In genomic region chr3:137780029-137780428, GRCm38 (mm10) we compare ENCODE assay signal across 11 mouse cellular contexts.
DNase-seq lines count a peak whose midpoint lies in the region; ATAC-seq and TF ChIP-seq lines count a peak whose summit lies in the region.
"Had no signal": no experiment of that assay in that cellular context is flagged by ENCODE, and none has a peak within 500 bp of the region (broad histone marks: within the 10 kb centered on the region; RNA-seq: fewer than 3 reads in every experiment).

No protein-coding gene starts in this region.

- no peaks in the 10 kb centered on the region for H3K27me3 ChIP-seq in hindbrain, postnatal 0 days (ENCODE audit: insufficient read depth, low read length)
- 0 out of 2 replicates have a peak, but pooled peaks cover 6% of the 10 kb centered on the region for H3K27me3 ChIP-seq in stomach, embryonic 15.5 days (replicated peaks)
- H3K27me3 ChIP-seq in liver, postnatal 0 days (ENCODE audit: insufficient read depth, low read length): peaks cover 13% of the 10 kb centered on the region; the same call in 1 of the 2 replicates

- no peak overlapping the region for H3K4me3 ChIP-seq in hindbrain, postnatal 0 days (ENCODE audit: low read length)
- H3K4me3 ChIP-seq in stomach, embryonic 15.5 days (replicated peaks): no peak overlapping the region
- H3K4me3 ChIP-seq in liver, postnatal 0 days (ENCODE audit: low read depth, low read length): no peak overlapping the region
- H3K4me3 ChIP-seq: liver, embryonic 15.5 days; myocyte had no signal

- H3K4me2 ChIP-seq in hindbrain, postnatal 0 days (ENCODE audit: low read depth, low read length): peak overlapping the region; percentile 16
- H3K4me2 ChIP-seq in stomach, embryonic 15.5 days: peak overlapping the region; percentile 19; the same call in 1 of the 2 replicates
- H3K4me2 ChIP-seq in liver, postnatal 0 days (ENCODE audit: low read depth, low read length): no peak overlapping the region
- H3K4me2 ChIP-seq: liver, embryonic 15.5 days had no signal

- TF ChIP-seq CTCF in hindbrain, postnatal 0 days (IDR thresholded peaks at IDR 0.05; ENCODE audit: low read depth): no peak
- no peak for TF ChIP-seq CTCF in liver, postnatal 0 days (IDR thresholded peaks at IDR 0.05; ENCODE audit: low read depth)

- no peak overlapping the region for H3K27ac ChIP-seq in hindbrain, postnatal 0 days
- H3K27ac ChIP-seq in stomach, embryonic 15.5 days: no peak overlapping the region
- no peak overlapping the region for H3K27ac ChIP-seq in liver, postnatal 0 days (ENCODE audit: low read depth)
- H3K27ac ChIP-seq: liver, embryonic 15.5 days had no signal

- H3K9me3 ChIP-seq in hindbrain, postnatal 0 days (ENCODE audit: low read length): no peaks in the 10 kb centered on the region
- no peaks in the 10 kb centered on the region for H3K9me3 ChIP-seq in stomach, embryonic 15.5 days
- no peaks in the 10 kb centered on the region for H3K9me3 ChIP-seq in liver, postnatal 0 days (ENCODE audit: low read length)
- H3K9me3 ChIP-seq: liver, embryonic 15.5 days had no signal

- WGBS in hindbrain, postnatal 0 days: 5% methylated on average over 11 of the region's 11 CpGs
- 5% methylated on average over 11 of the region's 11 CpGs for WGBS in stomach, embryonic 15.5 days
- 11% methylated on average over 11 of the region's 11 CpGs for WGBS in liver, postnatal 0 days (ENCODE audit: insufficient replicate concordance)

- peaks cover 3% of the 10 kb centered on the region; the same call in 1 of the 2 replicates for H3K4me1 ChIP-seq in hindbrain, postnatal 0 days (ENCODE audit: insufficient read depth, low read length)
- H3K4me1 ChIP-seq in stomach, embryonic 15.5 days: no peaks in the 10 kb centered on the region
- no peaks in the 10 kb centered on the region for H3K4me1 ChIP-seq in liver, postnatal 0 days (ENCODE audit: insufficient read depth)
- H3K4me1 ChIP-seq: liver, embryonic 15.5 days had no signal

- H3K9ac ChIP-seq in hindbrain, postnatal 0 days (replicated peaks; ENCODE audit: low read length): no peak overlapping the region
- no peak overlapping the region for H3K9ac ChIP-seq in stomach, embryonic 15.5 days
- H3K9ac ChIP-seq in liver, postnatal 0 days (replicated peaks): no peak overlapping the region
- H3K9ac ChIP-seq: liver, embryonic 15.5 days had no signal

- TF ChIP-seq EP300 in liver, postnatal 0 days (IDR thresholded peaks at IDR 0.05; ENCODE audit: low read depth): no peak

- no peak for ATAC-seq in hindbrain, postnatal 0 days
- no peak for ATAC-seq in stomach, embryonic 15.5 days (ENCODE audit: insufficient read depth, low FRiP score, low read depth)
- no peak for ATAC-seq in liver, postnatal 0 days

- no peaks in the 10 kb centered on the region for H3K36me3 ChIP-seq in hindbrain, postnatal 0 days (ENCODE audit: insufficient read depth, low read length)
- H3K36me3 ChIP-seq in stomach, embryonic 15.5 days: no peaks in the 10 kb centered on the region
- no peaks in the 10 kb centered on the region for H3K36me3 ChIP-seq in liver, postnatal 0 days (replicated peaks; ENCODE audit: insufficient read depth, low read length)
- H3K36me3 ChIP-seq: liver, embryonic 15.5 days had no signal

- peak; percentile 11 for DNase-seq in embryo, embryonic 10 days (ENCODE audit: low spot score)
- DNase-seq in embryo, embryonic 9.5 days (ENCODE audit: extremely low spot score): no peak
- peak; percentile 29 for DNase-seq in retina, embryonic 14.5 days (ENCODE audit: low spot score)
- DNase-seq in retina, postnatal 1 day: no peak
- no peak for DNase-seq in hindbrain, postnatal 0 days (ENCODE audit: low spot score)
- DNase-seq in right cerebral cortex, adult 2 months (ENCODE audit: low spot score in 2 of 2): no peak
- no peak for DNase-seq in liver, postnatal 0 days
- DNase-seq: kidney, adult 9 months had no signal

Comparison
In these comparisons a context has a peak if more than half of its experiments do, and no peak if none do; other contexts are left out.
1. DNase-seq: peak in embryo, embryonic 10 days (single experiment) and retina, embryonic 14.5 days (single experiment); none in embryo, embryonic 9.5 days (single experiment), retina, postnatal 1 day (single experiment), hindbrain, postnatal 0 days (single experiment), right cerebral cortex, adult 2 months (0 of 2) and liver, postnatal 0 days (single experiment).